Mouse (Mus musculus) left cerebral cortex, postnatal 4 days (tissue): ENCODE measurements around the gene Olfr819. TPM values are rescaled to one million over a fixed set of nuclear protein-coding genes. Genes with fewer than 3 reads are reported as not detected.
"Not testable (repeated sequence)": the region's sequence is repeated elsewhere in the genome, so short reads cannot be mapped to it uniquely, and the experiment has no call there.

ENCODE experiments used
- DNase-seq: peaks from one replicate; pipeline ENCODE4 v3.0.0-alpha.2; 2022
- intact Hi-C: fragments of 180-260 bp; cut with DNase I; formaldehyde crosslinking; loops from one replicate; pipeline ENCODE4 v1.15.1; 2025
- total RNA-seq, 2 experiments: library from RNA; stranded (reverse); gene quantifications; 2 replicates each; pipeline ENCODE4 v1.2.3; 2021

Olfr819 gene
- not detected for total RNA-seq

DNA sequence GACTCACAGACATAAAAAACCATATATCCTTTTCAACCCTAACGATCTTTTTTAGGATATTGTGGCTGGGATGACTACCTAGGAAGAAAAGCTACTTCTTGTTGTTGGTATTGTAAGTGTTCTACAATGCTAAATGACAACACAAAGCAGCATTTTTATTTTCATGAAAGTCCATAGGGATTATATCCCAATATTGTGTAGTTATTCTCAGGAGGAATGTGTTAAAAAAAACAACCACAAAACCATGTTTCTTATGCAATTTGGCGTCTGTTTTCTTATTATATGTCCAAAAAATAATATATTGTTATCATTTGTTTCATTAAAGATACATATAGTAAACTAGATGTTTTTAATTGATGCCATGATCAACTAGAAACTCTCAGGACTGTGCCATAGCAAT, at the start of gene Olfr819:
Olfr819 (minus strand) TSS at position 101 of the 400 bp plus-strand sequence.
- intact Hi-C loops, DNase-seq: not testable (repeated sequence)

DNA sequence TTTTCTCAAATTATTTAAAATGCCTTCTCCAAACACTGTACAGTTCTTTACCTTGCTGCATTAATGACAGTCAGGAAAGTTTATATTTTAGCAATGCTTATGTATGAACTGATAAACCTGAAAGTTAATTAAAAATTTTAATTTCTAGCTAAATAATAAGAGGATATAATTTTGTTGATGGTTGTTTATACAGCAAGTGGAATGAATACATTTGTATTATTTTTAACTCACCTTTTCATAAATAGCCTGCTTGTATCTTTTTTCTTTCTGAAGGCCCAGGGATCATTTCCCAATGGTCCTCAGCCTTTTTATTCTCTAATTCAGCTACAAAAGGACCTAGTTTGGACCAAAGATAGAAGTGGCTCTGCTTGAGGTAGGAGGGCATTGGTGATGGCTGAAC, 45.3 kb upstream of the Olfr819 start, which contains the start of gene Olfr820:
Olfr820 (plus strand) TSS at position 301 of the 400 bp plus-strand sequence.
- intact Hi-C loops, result no loop called here
- no peak for DNase-seq

DNA sequence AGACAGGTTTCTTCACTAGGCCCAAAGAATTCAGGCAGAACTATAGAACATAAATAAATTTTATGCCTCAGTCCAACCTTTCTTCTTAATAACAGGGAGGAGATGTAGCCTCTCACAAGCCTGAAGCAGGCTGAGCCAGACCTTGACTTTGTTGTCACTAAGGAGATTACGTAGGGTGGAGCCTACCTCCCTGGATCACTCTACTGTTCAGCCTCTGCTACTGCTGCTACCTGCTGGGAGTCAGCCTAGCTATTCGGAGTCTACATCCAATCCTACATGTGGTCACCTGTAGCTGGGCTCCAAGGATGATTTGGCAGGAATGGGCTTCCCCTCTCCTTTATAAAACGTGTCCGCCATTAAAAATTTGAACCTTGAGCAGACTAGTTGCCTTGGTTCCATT, 38.3 kb upstream of the Olfr819 start:
- DNase-seq, intact Hi-C loops: not testable (repeated sequence)

DNA sequence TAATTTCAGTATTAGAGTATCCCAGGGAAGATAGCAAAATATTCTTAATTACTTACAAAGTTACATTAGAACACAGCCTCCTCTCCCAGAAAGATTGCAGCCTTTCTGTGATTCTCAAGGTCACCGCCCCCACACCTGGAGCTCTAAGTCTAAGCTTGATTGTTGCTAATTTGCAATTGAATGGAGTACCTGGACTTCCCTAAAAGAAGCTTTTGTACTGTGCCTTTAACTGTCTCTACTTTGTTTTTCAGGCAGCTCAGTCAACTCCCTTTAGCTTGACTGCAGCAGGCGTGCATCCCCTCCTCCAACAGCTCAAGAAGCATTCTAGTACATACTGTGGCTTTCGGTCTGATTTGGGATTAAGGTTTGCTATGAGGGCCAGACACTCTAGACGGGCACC, 37.0 kb upstream of the Olfr819 start:
- intact Hi-C loops, DNase-seq: not testable (repeated sequence)

DNA sequence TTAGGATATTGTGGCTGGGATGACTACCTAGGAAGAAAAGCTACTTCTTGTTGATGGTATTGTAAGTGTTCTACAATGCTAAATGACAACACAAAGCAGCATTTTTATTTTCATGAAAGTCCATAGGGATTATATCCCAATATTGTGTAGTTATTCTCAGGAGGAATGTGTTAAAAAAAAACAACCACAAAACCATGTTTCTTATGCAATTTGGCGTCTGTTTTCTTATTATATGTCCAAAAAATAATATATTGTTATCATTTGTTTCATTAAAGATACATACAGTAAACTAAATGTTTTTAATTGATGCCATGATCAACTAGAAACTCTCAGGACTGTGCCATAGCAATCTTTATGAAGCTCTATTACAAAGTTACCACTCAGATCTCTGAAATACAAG, 17.9 kb upstream of the Olfr819 start, which contains the start of gene Gm10310:
Gm10310 (minus strand) TSS at position 101 of the 400 bp plus-strand sequence.
- intact Hi-C loops, DNase-seq: not testable (repeated sequence)

DNA sequence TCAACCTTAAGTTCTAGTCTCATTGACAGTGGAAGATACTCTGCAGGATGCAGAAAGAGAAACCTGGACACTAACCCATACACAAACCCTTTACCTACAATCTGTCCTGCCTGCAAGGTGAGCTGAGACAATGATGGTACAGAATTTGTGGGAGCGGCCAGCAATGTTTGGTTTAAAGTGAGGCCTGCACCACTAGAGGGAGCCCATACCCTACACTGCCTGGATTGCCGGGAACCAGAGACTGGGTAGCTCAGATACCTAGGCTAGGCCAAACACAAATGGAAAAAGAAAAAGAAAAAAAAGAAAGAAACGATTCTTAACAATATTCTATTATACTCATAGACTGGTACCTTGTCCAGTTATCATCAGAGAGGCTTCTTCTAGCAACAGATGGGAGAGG, 14.8 kb upstream of the Olfr819 start:
- intact Hi-C loops, DNase-seq: not testable (repeated sequence)

DNA sequence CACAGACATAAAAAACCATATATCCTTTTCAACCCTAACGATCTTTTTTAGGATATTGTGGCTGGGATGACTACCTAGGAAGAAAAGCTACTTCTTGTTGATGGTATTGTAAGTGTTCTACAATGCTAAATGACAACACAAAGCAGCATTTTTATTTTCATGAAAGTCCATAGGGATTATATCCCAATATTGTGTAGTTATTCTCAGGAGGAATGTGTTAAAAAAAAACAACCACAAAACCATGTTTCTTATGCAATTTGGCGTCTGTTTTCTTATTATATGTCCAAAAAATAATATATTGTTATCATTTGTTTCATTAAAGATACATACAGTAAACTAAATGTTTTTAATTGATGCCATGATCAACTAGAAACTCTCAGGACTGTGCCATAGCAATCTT, 9.0 kb upstream of the Olfr819 start, which contains the start of gene Olfr247:
Olfr247 (minus strand) TSS at position 101 of the 400 bp plus-strand sequence.
- intact Hi-C loops, DNase-seq: not testable (repeated sequence)

DNA sequence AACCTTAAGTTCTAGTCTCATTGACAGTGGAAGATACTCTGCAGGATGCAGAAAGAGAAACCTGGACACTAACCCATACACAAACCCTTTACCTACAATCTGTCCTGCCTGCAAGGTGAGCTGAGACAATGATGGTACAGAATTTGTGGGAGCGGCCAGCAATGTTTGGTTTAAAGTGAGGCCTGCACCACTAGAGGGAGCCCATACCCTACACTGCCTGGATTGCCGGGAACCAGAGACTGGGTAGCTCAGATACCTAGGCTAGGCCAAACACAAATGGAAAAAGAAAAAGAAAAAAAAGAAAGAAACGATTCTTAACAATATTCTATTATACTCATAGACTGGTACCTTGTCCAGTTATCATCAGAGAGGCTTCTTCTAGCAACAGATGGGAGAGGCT, 5.9 kb upstream of the Olfr819 start:
- DNase-seq, intact Hi-C loops: not testable (repeated sequence)

DNA sequence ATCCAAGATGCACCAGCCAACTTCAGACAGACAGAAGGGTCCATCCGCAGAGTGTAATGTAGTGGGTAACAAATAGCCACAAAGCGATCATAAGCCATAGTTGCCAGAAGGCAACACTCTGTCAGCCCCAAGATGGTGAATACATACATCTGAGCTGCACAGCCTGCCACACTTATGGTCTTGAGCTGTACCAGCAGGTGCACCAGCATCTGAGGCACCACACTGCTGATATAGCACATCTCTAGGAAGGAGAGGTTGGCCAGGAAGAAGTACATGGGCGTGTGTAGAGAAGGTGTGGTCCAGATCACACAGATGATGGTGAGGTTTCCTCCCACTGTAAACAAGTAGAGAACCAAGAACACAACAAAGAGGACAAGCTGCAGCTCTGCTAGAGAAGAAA, 834 bp downstream of the Olfr819 start:
- DNase-seq, intact Hi-C loops: not testable (repeated sequence)

DNA sequence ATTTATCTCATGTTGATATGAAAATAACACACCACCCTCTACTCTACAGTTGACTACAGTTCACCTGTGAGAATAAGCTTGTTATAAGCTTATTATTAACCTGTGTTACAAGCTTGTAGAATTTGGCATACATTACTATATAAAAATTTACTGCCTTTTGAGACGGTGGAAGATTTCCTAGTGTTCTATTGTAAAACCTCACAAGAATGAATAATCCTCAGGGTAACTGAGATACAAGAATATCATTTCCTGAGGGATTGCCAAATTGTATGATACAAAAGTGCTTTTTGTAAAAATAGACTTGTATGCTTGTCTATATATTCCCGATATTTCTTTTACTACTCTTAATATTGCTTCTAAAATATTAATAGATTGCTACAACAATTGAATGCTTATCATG, 18.1 kb downstream of the Olfr819 start, which contains the start of gene Olfr818:
Olfr818 (minus strand) TSS at position 101 of the 400 bp plus-strand sequence.
- intact Hi-C loops, result no loop called here
- no peak for DNase-seq

DNA sequence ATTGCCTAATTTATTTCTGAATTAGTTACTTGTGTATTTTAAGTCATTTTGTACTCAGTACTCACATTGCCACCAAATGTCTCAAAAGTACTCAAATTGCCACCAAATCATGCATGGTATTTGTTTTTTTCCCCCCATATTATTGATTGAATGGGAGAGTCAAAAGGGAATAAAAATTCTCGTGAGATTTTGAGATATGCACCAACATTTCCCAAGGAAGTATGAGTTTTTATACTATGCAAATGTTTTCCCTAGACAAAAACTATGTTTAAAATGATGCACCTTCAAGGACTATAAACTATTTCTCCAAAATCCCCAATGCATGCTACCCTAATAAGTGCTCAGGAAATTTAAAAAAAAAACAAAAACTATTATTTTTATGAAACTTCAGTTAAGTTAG, 51.6 kb downstream of the Olfr819 start, which contains the start of gene Olfr816:
Olfr816 (minus strand) TSS at position 101 of the 400 bp plus-strand sequence.
- intact Hi-C loops, result no loop called here
- DNase-seq, result no peak

Other genes with a start within 250 kb of the Olfr819 start
- gene Olfr805, start 237.9 kb downstream of the Olfr819 start, total RNA-seq, result not detected
- not detected for gene Olfr806, start 225.3 kb downstream of the Olfr819 start, total RNA-seq
- gene Olfr807, start 209.5 kb downstream of the Olfr819 start, total RNA-seq, result not detected
- not detected for gene Olfr808, start 201.8 kb downstream of the Olfr819 start, total RNA-seq
- gene Olfr809, start 192.6 kb downstream of the Olfr819 start, total RNA-seq, result not detected
- not detected for gene Olfr810, start 172.3 kb downstream of the Olfr819 start, total RNA-seq
- not detected for gene Olfr811, start 162.9 kb downstream of the Olfr819 start, total RNA-seq
- gene Olfr812, start 121.2 kb downstream of the Olfr819 start, total RNA-seq, result not detected
- not detected for gene Olfr813, start 111.9 kb downstream of the Olfr819 start, total RNA-seq
- not detected for gene Olfr814, start 87.4 kb downstream of the Olfr819 start, total RNA-seq
- gene Olfr815, start 61.4 kb downstream of the Olfr819 start, total RNA-seq, result not detected
- not detected for gene Olfr816, start 51.7 kb downstream of the Olfr819 start, total RNA-seq
- not detected for gene Olfr818, start 18.2 kb downstream of the Olfr819 start, total RNA-seq
- gene Olfr247, start 8.9 kb upstream of the Olfr819 start, total RNA-seq, result not detected
- gene Gm10310, start 17.8 kb upstream of the Olfr819 start, total RNA-seq, result not detected
- not detected for gene Olfr820, start 45.4 kb upstream of the Olfr819 start, total RNA-seq
- not detected for gene Olfr821, start 63.1 kb upstream of the Olfr819 start, total RNA-seq
- gene Olfr822, start 103.9 kb upstream of the Olfr819 start, total RNA-seq, result not detected
- gene Olfr823, start 148.1 kb upstream of the Olfr819 start, total RNA-seq, result not detected
- not detected for gene Olfr824, start 162.7 kb upstream of the Olfr819 start, total RNA-seq
- not detected for gene Olfr825, start 199.5 kb upstream of the Olfr819 start, total RNA-seq
- not detected for gene Olfr826, start 216.9 kb upstream of the Olfr819 start, total RNA-seq
- gene Olfr827, start 247.1 kb upstream of the Olfr819 start, total RNA-seq, result not detected